Mouse (Mus musculus) liver, adult 2 months (tissue): ENCODE measurements around the gene Prf1.
A peak's percentile ranks its signal among the peaks of the same experiment; 100 is the strongest.

Source experiments
- CTCF ChIP-seq: fragments of 200-500 bp; IDR thresholded peaks from 2 replicates; pipeline ENCODE4 v1.5.1; 2011; ENCODE audit warnings: low read depth, low read length, control low read depth
- POLR2A ChIP-seq: fragments of 200-500 bp; IDR thresholded peaks from 2 replicates; pipeline ENCODE4 v1.6.1; 2011; ENCODE audit warnings: low read length, control low read depth; ENCODE audit not compliant: insufficient read depth; ENCODE audit errors: extremely low read depth

- TF ChIP-seq POLR2A (no peak), CTCF (0 out of 2 replicates have a peak, but pooled peaks have one; percentile 5)
Measured at GRCm38 (mm10) chr10:61273081-61273843, 24.4 kb upstream of the Prf1 start, which contains the start of gene Adamts14.
